Mouse (Mus musculus) ES-E14 (cell line): ENCODE measurements around the gene Lamtor2. TPM values are rescaled to one million over a fixed set of nuclear protein-coding genes. Genes with fewer than 3 reads are reported as not detected.
A peak's percentile ranks its signal among the peaks of the same experiment; 100 is the strongest.

Experiments used
- DNase-seq: peaks from one replicate; pipeline ENCODE4 v3.0.0-alpha.2; 2013; ENCODE audit warnings: low read depth, low spot score
- H3K27ac ChIP-seq: 2 replicates; pipeline ENCODE4 v1.5.1; 2012; ENCODE audit warnings: low read depth, mild to moderate bottlenecking, low read length, moderate library complexity, mixed read lengths; ENCODE audit not compliant: poor library complexity, insufficient read depth, severe bottlenecking
- H3K36me3 ChIP-seq: 2 replicates; pipeline ENCODE4 v1.6.1; 2012; ENCODE audit warnings: mild to moderate bottlenecking, low read length, moderate library complexity, mixed read lengths; ENCODE audit not compliant: control insufficient read depth, poor library complexity, insufficient read depth, severe bottlenecking
- H3K4me1 ChIP-seq, 2 experiments: fragments of 150-350 bp in 1 of 2; sonication (generic) in 1 of 2; 2 replicates each; pipeline ENCODE4 v1.6.1; 2012; ENCODE audit warnings: low read length in 2 of 2, mild to moderate bottlenecking in 1 of 2, mixed read lengths in 1 of 2; ENCODE audit not compliant: control insufficient read depth in 2 of 2, insufficient read depth in 2 of 2, poor library complexity in 1 of 2
- H3K4me3 ChIP-seq, 2 experiments: fragments of 150-350 bp in 1 of 2; sonication (generic) in 1 of 2; 2 replicates each; pipeline ENCODE4 v1.5.1; 2012; ENCODE audit warnings: low read length in 2 of 2, low read depth in 1 of 2, mild to moderate bottlenecking in 1 of 2, mixed read lengths in 1 of 2; ENCODE audit not compliant: insufficient read depth in 1 of 2, poor library complexity in 1 of 2, severe bottlenecking in 1 of 2
- H3K9ac ChIP-seq: 2 replicates; pipeline ENCODE4 v1.6.1; 2012; ENCODE audit warnings: low read depth, mild to moderate bottlenecking, low read length, mixed read lengths; ENCODE audit not compliant: poor library complexity, insufficient read depth, severe bottlenecking
- H3K9me3 ChIP-seq: fragments of 150-350 bp; sonication (generic); 2 replicates; pipeline ENCODE4 v1.6.1; 2012; ENCODE audit warnings: low read depth, mild to moderate bottlenecking, low read length; ENCODE audit not compliant: control insufficient read depth, insufficient read depth
- CHD2 ChIP-seq: IDR thresholded peaks from 2 replicates; pipeline ENCODE4 v1.6.1; 2014; ENCODE audit warnings: mild to moderate bottlenecking, low read depth, low read length, inconsistent platforms
- HCFC1 ChIP-seq: IDR thresholded peaks from 2 replicates; pipeline ENCODE4 v1.6.1; 2012; ENCODE audit warnings: low read length, inconsistent platforms, borderline replicate concordance; ENCODE audit not compliant: insufficient read depth
- MAFK ChIP-seq: IDR thresholded peaks from 2 replicates; pipeline ENCODE4 v1.6.1; 2014; ENCODE audit warnings: mild to moderate bottlenecking, low read depth, low read length, inconsistent platforms; ENCODE audit not compliant: insufficient read depth
- ZC3H11A ChIP-seq: IDR thresholded peaks from 2 replicates; pipeline ENCODE4 v1.6.1; 2012; ENCODE audit warnings: low read depth, mild to moderate bottlenecking, inconsistent platforms, low read length, borderline replicate concordance
- ZNF384 ChIP-seq: IDR thresholded peaks from 2 replicates; pipeline ENCODE4 v1.6.1; 2012; ENCODE audit warnings: low read depth, low read length, inconsistent platforms
- in situ Hi-C, 2 experiments: fragments of 600-800 bp; cut with MboI; formaldehyde crosslinking; loops; one replicate each; pipeline ENCODE4 v1.15.1; 2025; ENCODE audit warnings: low sequenced_read_pairs in 2 of 2, inconsistent platforms in 1 of 2; ENCODE audit not compliant: unreplicated experiment in 2 of 2
- total RNA-seq: library from RNA; depleted of rRNA; stranded (reverse); fragments of 300-350 nt; gene quantifications from 2 replicates; pipeline ENCODE4 v1.2.3, GENCODE M21; 2012

Lamtor2 gene
- total RNA-seq, 1 experiment, result 108 TPM

DNA sequence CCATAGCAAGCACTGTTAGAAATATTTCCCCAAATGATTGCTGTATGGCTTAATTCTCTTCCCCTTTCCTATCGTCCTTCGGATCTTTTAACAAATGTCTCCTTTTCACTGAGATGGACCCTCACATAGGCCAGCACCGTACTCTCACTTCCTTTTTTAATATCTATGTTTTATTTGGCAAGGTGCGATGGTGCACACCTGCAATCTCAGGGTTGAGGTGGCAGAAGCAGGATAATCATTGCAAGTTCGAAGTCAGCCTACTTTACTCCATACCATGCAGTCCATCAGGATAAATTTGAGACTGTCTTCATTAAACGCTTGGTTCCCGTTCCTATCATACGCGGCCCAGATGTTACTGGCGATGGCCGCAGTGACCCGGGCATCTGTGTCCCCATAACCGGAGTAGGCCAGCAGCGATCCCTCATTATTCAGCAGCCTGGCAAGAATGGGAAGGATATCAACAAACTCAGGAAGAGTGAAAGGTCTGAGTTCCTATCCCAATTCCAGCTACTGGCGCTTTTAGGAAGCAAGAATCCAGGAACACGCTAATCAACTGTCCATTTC, 710 bp downstream of the Lamtor2 start:
- Histone ChIP-seq H3K27ac (peak overlapping the region; percentile 16; the same call in 1 of the 2 replicates), H3K9ac (peak overlapping the region; percentile 85), H3K4me1 (peaks cover 0 to 33% of the 10 kb centered on the region in 2 experiments; a peak in 3 of 4 replicates), H3K4me3 (peak overlapping the region; percentile 83 to 93), H3K36me3 (peaks cover 23% of the 10 kb centered on the region), H3K9me3 (no peaks in the 10 kb centered on the region)
- TF ChIP-seq ZNF384 (no peak), HCFC1 (no peak), MAFK (no peak), CHD2 (no peak), ZC3H11A (no peak)
- DNase-seq, result no peak
- in situ Hi-C loops, result no loop called here

DNA sequence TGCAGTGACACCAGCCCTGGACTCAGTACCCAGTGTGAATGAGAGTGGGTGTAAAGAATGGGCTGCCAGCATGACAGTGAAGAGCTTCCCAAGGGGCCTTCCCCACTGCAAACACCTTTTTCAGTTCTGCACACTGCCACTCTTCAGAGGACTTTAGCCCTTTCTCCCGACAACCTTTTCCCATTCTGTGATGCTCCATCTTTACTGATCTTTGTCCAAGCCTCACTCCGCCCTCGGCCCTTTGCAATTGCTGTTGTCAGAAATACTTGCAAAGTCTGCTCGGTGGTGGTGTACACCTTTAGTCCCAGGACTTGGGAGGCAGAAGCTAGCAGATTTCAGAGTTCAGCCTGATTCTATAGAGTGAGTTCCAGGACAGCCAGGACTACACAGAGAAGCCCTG, 1.3 kb downstream of the Lamtor2 start:
- peak overlapping the region; percentile 83 to 93; a peak in 2 of 4 replicates for H3K4me3 ChIP-seq
- DNase-seq, result no peak
- TF ChIP-seq CHD2 (no peak), ZC3H11A (no peak), HCFC1 (no peak), ZNF384 (no peak), MAFK (no peak)
- no peak overlapping the region; the same call in 1 of the 2 replicates for H3K9ac ChIP-seq
- H3K9me3 ChIP-seq, result no peaks in the 10 kb centered on the region
- H3K27ac ChIP-seq, result no peak overlapping the region
- peaks cover 0 to 34% of the 10 kb centered on the region in 2 experiments; a peak in 3 of 4 replicates for H3K4me1 ChIP-seq
- in situ Hi-C loops, result no loop called here
- peaks cover 17% of the 10 kb centered on the region for H3K36me3 ChIP-seq

DNA sequence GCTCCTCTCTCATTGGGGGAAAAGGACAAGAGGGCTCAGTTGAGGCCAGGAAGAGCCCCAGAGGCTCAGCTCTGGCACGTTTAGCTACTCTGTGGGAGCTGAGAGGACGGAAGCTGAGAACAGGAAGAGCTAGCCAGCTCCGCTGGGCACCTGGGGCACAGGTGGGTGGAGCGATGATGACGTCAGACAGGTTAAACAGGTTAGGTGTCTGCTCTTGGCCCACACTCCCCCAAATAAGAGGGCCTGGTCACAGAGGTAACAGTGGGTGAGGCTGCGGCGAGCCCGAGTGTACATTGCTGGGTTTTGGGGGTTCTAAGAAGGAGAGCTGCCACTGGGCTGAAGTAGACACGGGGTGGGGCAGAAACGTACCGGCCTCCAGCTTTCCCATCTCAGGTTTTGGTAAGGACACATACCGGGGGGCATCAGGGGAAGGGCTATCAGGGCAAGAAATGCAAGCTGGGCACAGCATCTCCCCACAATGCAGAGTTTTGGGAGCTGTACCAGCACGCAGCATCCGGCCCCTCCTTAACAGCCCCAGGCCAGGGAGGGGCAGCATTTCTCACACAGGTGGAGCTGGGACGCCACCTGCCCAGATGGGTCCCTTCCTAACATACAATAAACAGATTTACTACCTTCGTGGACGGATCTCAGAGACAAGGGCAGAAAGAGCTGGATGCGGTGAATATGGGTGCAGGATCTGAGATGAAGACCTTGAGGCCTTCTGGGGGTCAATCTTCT, 4.5 kb downstream of the Lamtor2 start, which contains the start of gene Rab25:
Gene Rab25 (minus strand): TSS at position 121 of the 738 bp plus-strand sequence.
- Histone ChIP-seq H3K27ac (no peak within 1 kb of the TSS), H3K9ac (no peak within 1 kb of the TSS), H3K4me3 (peak within 1 kb of the TSS in 1 of 2 experiments; percentile 17; a peak in 1 of 4 replicates), H3K4me1 (peaks cover 2 to 31% of the 10 kb centered on the region in 2 experiments; a peak in 3 of 4 replicates), H3K36me3 (peaks cover 2% of the 10 kb centered on the region; the same call in 1 of the 2 replicates), H3K9me3 (no peaks in the 10 kb centered on the region)
- DNase-seq, result no peak
- TF ChIP-seq MAFK (no peak), ZC3H11A (no peak), ZNF384 (no peak), HCFC1 (no peak), CHD2 (no peak)
- in situ Hi-C loops, result no loop called here

DNA sequence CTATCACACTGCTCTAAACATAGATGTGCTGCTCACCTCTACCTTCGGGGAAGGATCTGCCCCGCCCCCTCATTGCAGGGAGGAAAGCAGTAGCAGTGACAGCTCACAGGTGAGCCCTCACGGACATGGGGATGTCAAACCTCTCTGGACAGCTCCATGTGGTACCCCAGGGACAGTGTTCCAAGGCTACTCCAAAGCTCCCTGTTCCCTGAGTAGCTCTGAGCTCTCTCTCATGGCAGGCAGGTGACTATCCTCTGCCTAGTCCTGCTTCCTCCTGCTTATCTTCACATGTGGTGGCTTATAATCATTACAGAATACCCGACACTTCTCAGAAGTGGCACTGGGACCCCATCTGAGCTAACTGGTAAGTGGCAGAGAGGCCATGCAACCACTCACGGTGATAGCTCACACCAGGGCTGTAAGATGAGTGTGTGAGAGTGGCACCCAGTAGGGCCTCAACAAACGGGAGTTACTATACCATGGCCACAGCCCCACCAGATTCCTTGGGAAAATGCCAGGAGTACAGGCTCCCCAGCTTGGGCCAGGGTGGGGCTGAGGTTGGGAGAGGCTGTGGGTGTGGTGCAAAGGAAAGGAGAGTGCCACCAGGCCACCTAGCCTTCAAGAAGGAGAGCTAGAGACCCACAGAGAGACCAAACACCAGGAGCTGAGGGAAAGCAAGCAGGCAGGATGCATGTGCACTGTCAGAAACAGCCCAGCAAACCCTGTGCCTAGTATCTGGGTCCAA, 6.0 kb downstream of the Lamtor2 start:
- Histone ChIP-seq H3K4me3 (no peak overlapping the region), H3K9ac (no peak overlapping the region), H3K9me3 (no peaks in the 10 kb centered on the region), H3K27ac (no peak overlapping the region), H3K4me1 (peaks cover 2 to 35% of the 10 kb centered on the region in 2 experiments; a peak in 3 of 4 replicates), H3K36me3 (peaks cover 4% of the 10 kb centered on the region; the same call in 1 of the 2 replicates)
- in situ Hi-C loops, result no loop called here
- TF ChIP-seq CHD2, result no peak
- no peak for TF ChIP-seq ZNF384
- no peak for TF ChIP-seq ZC3H11A
- no peak for TF ChIP-seq MAFK
- TF ChIP-seq HCFC1, result no peak
- DNase-seq, result no peak
